Mouse (Mus musculus) CH12.LX (cell line): ENCODE data around the gene Lta. TPM values are rescaled to one million over a fixed set of nuclear protein-coding genes. Genes with fewer than 3 reads are reported as not detected.

Experiments used
- DNase-seq: peaks from one replicate; pipeline ENCODE4 v3.0.0-alpha.2; 2013; ENCODE audit errors: extremely low read depth
- H3K27ac ChIP-seq: 2 replicates; pipeline ENCODE4 v1.5.1; 2012; ENCODE audit warnings: low read depth, mild to moderate bottlenecking, control low read depth, moderate library complexity; ENCODE audit not compliant: insufficient read depth
- H3K27me3 ChIP-seq: replicated peaks from 2 replicates; pipeline ENCODE3; 2012; ENCODE audit warnings: inconsistent platforms
- H3K36me3 ChIP-seq, 2 experiments: replicated peaks in 1 of 2; 2 replicates each; pipeline versions ENCODE3 to v1.6.1; 2012; ENCODE audit warnings: inconsistent platforms in 1 of 2, low read length in 1 of 2, mild to moderate bottlenecking in 1 of 2, mixed read lengths in 1 of 2, moderate library complexity in 1 of 2; ENCODE audit not compliant: control insufficient read depth in 1 of 2, insufficient read depth in 1 of 2
- H3K4me1 ChIP-seq, 2 experiments: 2 replicates each; pipeline ENCODE4 v1.6.1; 2012; ENCODE audit warnings: inconsistent platforms in 1 of 2, moderate library complexity in 1 of 2; ENCODE audit not compliant: insufficient read depth in 2 of 2, control insufficient read depth in 1 of 2
- H3K4me2 ChIP-seq: 2 replicates; pipeline ENCODE4 v1.6.1; 2012; ENCODE audit warnings: low read depth, mild to moderate bottlenecking, control low read depth; ENCODE audit not compliant: poor library complexity, insufficient read depth, severe bottlenecking
- H3K4me3 ChIP-seq, 3 experiments: fragments of 150-350 bp in 1 of 3; sonication (generic) in 1 of 3; replicated peaks in 1 of 3; 2 replicates each; pipeline versions ENCODE3 to v1.5.1; 2011 to 2012; ENCODE audit warnings: low read depth in 2 of 3, low read length in 2 of 3, mild to moderate bottlenecking in 2 of 3, moderate library complexity in 2 of 3, control low read depth in 1 of 3, improper control_type of control experiment in 1 of 3, inconsistent platforms in 1 of 3, mixed read lengths in 1 of 3; ENCODE audit not compliant: poor library complexity in 1 of 3
- H3K79me2 ChIP-seq: replicated peaks from 2 replicates; pipeline ENCODE4 v1.6.1; 2012; ENCODE audit warnings: mild to moderate bottlenecking, moderate library complexity; ENCODE audit not compliant: control insufficient read depth, poor library complexity, insufficient read depth, severe bottlenecking; ENCODE audit errors: extremely low read depth
- H3K9ac ChIP-seq: 2 replicates; pipeline ENCODE4 v1.6.1; 2012; ENCODE audit warnings: low read depth, mild to moderate bottlenecking, control low read depth, moderate library complexity; ENCODE audit not compliant: insufficient read depth
- H3K9me3 ChIP-seq: replicated peaks from 2 replicates; pipeline ENCODE3; 2012; ENCODE audit warnings: low read length, inconsistent platforms, mixed read lengths
- CHD1 ChIP-seq: IDR thresholded peaks from 2 replicates; pipeline ENCODE4 v1.6.1; 2012; ENCODE audit warnings: low read depth, low read length, improper control_type of control experiment, inconsistent platforms
- CHD2 ChIP-seq: IDR thresholded peaks from 2 replicates; pipeline ENCODE4 v1.6.1; 2011; ENCODE audit warnings: low read length, improper control_type of control experiment
- CTCF ChIP-seq, 2 experiments: IDR thresholded peaks in 1 of 2; conservative IDR thresholded peaks in 1 of 2; 2 replicates each; pipeline ENCODE4 v1.5.1; 2011 to 2012; ENCODE audit warnings: low read depth in 2 of 2, low read length in 2 of 2, improper control_type of control experiment in 1 of 2, inconsistent platforms in 1 of 2, mild to moderate bottlenecking in 1 of 2, moderate library complexity in 1 of 2
- E2F4 ChIP-seq: IDR thresholded peaks from 2 replicates; pipeline ENCODE4 v1.6.1; 2011; ENCODE audit warnings: low read depth, low read length, improper control_type of control experiment; ENCODE audit not compliant: insufficient replicate concordance
- ELF1 ChIP-seq: IDR thresholded peaks from 2 replicates; pipeline ENCODE4 v1.6.1; 2014; ENCODE audit warnings: low read depth, mild to moderate bottlenecking, inconsistent platforms, low read length, improper control_type of control experiment
- EP300 ChIP-seq: IDR thresholded peaks from 2 replicates; pipeline ENCODE4 v1.6.1; 2011; ENCODE audit warnings: low read length, improper control_type of control experiment
- IRF4 ChIP-seq: IDR thresholded peaks from 2 replicates; pipeline ENCODE4 v1.6.1; 2014; ENCODE audit warnings: low read depth, mild to moderate bottlenecking, inconsistent platforms, low read length, improper control_type of control experiment
- JUN ChIP-seq: IDR thresholded peaks from 2 replicates; pipeline ENCODE4 v1.6.1; 2011; ENCODE audit warnings: low read depth, mild to moderate bottlenecking, low read length, improper control_type of control experiment, moderate library complexity; ENCODE audit not compliant: insufficient read depth
- MAX ChIP-seq: IDR thresholded peaks from 2 replicates; pipeline ENCODE4 v1.6.1; 2011; ENCODE audit warnings: low read length, improper control_type of control experiment
- MAZ ChIP-seq: IDR thresholded peaks from 2 replicates; pipeline ENCODE4 v1.6.1; 2012; ENCODE audit warnings: low read depth, mild to moderate bottlenecking, inconsistent platforms, low read length, improper control_type of control experiment, moderate library complexity
- MEF2A ChIP-seq: IDR thresholded peaks from 2 replicates; pipeline ENCODE4 v1.6.1; 2014; ENCODE audit warnings: low read depth, mild to moderate bottlenecking, inconsistent platforms, low read length, improper control_type of control experiment, borderline replicate concordance
- MXI1 ChIP-seq: IDR thresholded peaks from 2 replicates; pipeline ENCODE4 v1.6.1; 2011; ENCODE audit warnings: mild to moderate bottlenecking, low read depth, low read length, improper control_type of control experiment
- MYC ChIP-seq: IDR thresholded peaks from 2 replicates; pipeline ENCODE4 v1.6.1; 2011; ENCODE audit warnings: low read depth, mild to moderate bottlenecking, improper control_type of control experiment, low read length
- NELFE ChIP-seq: IDR thresholded peaks from 2 replicates; pipeline ENCODE4 v1.6.1; 2011; ENCODE audit warnings: low read depth, low read length, improper control_type of control experiment
- NRF1 ChIP-seq: IDR thresholded peaks from 2 replicates; pipeline ENCODE4 v1.6.1; 2014; ENCODE audit warnings: low read depth, mild to moderate bottlenecking, inconsistent platforms, low read length, improper control_type of control experiment, moderate library complexity
- PAX5 ChIP-seq: IDR thresholded peaks from 2 replicates; pipeline ENCODE4 v1.6.1; 2012; ENCODE audit warnings: low read length, inconsistent platforms, mixed read lengths
- RAD21 ChIP-seq: IDR thresholded peaks from 2 replicates; pipeline ENCODE4 v1.6.1; 2011; ENCODE audit warnings: low read depth, mild to moderate bottlenecking, low read length, improper control_type of control experiment, moderate library complexity
- RCOR1 ChIP-seq: conservative IDR thresholded peaks from 2 replicates; pipeline ENCODE4 v1.6.1; 2012; ENCODE audit warnings: low read depth, mild to moderate bottlenecking, inconsistent platforms, low read length, improper control_type of control experiment
- SIN3A ChIP-seq: IDR thresholded peaks from 2 replicates; pipeline ENCODE4 v1.6.1; 2012; ENCODE audit warnings: low read length, improper control_type of control experiment, inconsistent platforms
- SMC3 ChIP-seq: IDR thresholded peaks from 2 replicates; pipeline ENCODE4 v1.6.1; 2011; ENCODE audit warnings: low read depth, low read length, improper control_type of control experiment
- TBP ChIP-seq: conservative IDR thresholded peaks from 2 replicates; pipeline ENCODE4 v1.6.1; 2011; ENCODE audit warnings: low read depth, low read length, improper control_type of control experiment
- TCF12 ChIP-seq: IDR thresholded peaks from 2 replicates; pipeline ENCODE4 v1.6.1; 2014; ENCODE audit warnings: low read depth, mild to moderate bottlenecking, inconsistent platforms, low read length, improper control_type of control experiment
- USF1 ChIP-seq: IDR thresholded peaks from 2 replicates; pipeline ENCODE4 v1.6.1; 2014; ENCODE audit warnings: low read depth, mild to moderate bottlenecking, inconsistent platforms, low read length, improper control_type of control experiment
- ZC3H11A ChIP-seq: IDR thresholded peaks from 2 replicates; pipeline ENCODE4 v1.6.1; 2012; ENCODE audit warnings: low read depth, mild to moderate bottlenecking, inconsistent platforms, low read length, improper control_type of control experiment
- ZKSCAN1 ChIP-seq: IDR thresholded peaks from 2 replicates; pipeline ENCODE4 v1.6.1; 2012; ENCODE audit warnings: low read depth, inconsistent platforms, low read length, improper control_type of control experiment, borderline replicate concordance
- ZMIZ1 ChIP-seq: IDR thresholded peaks from 2 replicates; pipeline ENCODE4 v1.6.1; 2012; ENCODE audit warnings: low read depth, mild to moderate bottlenecking, inconsistent platforms, low read length, improper control_type of control experiment
- ZNF384 ChIP-seq: IDR thresholded peaks from 2 replicates; pipeline ENCODE4 v1.6.1; 2012; ENCODE audit warnings: low read depth, low read length, improper control_type of control experiment, inconsistent platforms
- dilution Hi-C: fragments of 300-500 bp; cut with MboI; formaldehyde crosslinking; loops from 2 replicates; pipeline ENCODE4 v1.14.3; 2020; ENCODE audit warnings: low sequenced_read_pairs; ENCODE audit not compliant: extremely low pct_unique_long_range_greater_than_20kb, extremely low pct_ligation_motif_present
- in situ Hi-C: fragments of 300-500 bp; cut with MboI; formaldehyde crosslinking; loops from 3 replicates; pipeline ENCODE4 v1.14.3; 2019; ENCODE audit warnings: low sequenced_read_pairs, low pct_ligation_motif_present, low pct_unique_long_range_greater_than_20kb, mixed read lengths
- polyA plus RNA-seq: library from polyadenylated mRNA; unstranded; fragments of >175 nt; gene quantifications from 2 replicates; pipeline ENCODE4 v1.2.1, GENCODE M21; 2012; ENCODE audit warnings: low read depth; ENCODE audit not compliant: insufficient read length
- total RNA-seq, 2 experiments: library from RNA; depleted of rRNA; stranded (reverse); fragments of 300-350 nt in 1 of 2; fragments of >200 nt in 1 of 2; gene quantifications; 2 replicates each; pipeline ENCODE4 v1.2.3; 2012 to 2014

Gene Lta
- total and polyA plus RNA-seq, 3 experiments = 13.4 to 53.0 (median 19.6) TPM

DNA sequence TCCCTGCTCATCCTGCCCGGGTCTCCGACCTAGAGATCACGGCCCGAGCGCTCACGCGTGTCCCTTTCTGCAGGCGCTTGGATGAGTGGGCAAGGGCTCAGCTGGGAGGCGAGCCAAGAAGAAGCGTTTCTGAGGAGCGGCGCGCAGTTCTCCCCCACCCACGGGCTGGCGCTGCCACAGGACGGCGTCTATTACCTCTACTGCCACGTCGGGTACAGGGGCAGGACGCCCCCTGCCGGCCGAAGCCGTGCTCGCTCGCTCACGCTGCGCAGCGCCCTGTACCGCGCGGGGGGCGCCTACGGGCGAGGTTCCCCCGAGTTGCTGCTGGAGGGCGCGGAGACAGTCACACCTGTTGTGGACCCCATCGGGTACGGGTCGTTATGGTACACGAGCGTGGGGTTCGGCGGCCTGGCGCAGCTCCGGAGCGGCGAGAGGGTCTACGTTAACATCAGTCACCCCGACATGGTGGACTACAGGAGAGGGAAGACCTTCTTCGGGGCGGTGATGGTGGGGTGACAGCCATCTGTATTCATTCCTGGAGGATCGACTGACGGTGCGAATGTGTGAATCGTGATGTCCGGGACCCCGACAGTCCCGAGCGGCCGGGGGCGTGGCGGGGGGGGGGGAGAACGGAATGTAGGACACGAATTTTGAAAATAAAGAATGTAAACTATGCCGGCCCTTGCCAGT is 9.4 kb downstream of the Lta start:
- peak overlapping the region; percentile 60 to 80 (median 78) for H3K4me3 ChIP-seq
- peaks cover 3 to 15% of the 10 kb centered on the region in 2 experiments for H3K36me3 ChIP-seq
- peaks cover 18% of the 10 kb centered on the region for H3K79me2 ChIP-seq
- DNase-seq = peak; percentile 81
- H3K9me3 ChIP-seq = no peaks in the 10 kb centered on the region
- dilution Hi-C loops = no loop called here
- peaks cover 21 to 44% of the 10 kb centered on the region in 2 experiments for H3K4me1 ChIP-seq
- H3K4me2 ChIP-seq = peak overlapping the region; percentile 92
- TF ChIP-seq MXI1 = peak; percentile 87
- TF ChIP-seq TBP = no peak
- 0 out of 2 replicates have a peak, but pooled peaks have one; percentile 20 for TF ChIP-seq ZMIZ1
- peak; percentile 63; the same call in 1 of the 2 replicates for TF ChIP-seq MAX
- peak; percentile 90 for TF ChIP-seq MAZ
- peak; percentile 72 for TF ChIP-seq RAD21
- peak; percentile 66 for TF ChIP-seq ZC3H11A
- 0 out of 2 replicates have a peak, but pooled peaks have one; percentile 39 for TF ChIP-seq ELF1
- peak; percentile 40; the same call in 1 of the 2 replicates for TF ChIP-seq ZNF384
- TF ChIP-seq CHD2 = peak; percentile 39
- TF ChIP-seq JUN = no peak
- TF ChIP-seq USF1 = no peak
- TF ChIP-seq ZKSCAN1 = no peak
- 0 out of 2 replicates have a peak, but pooled peaks have one; percentile 51 for TF ChIP-seq MYC
- TF ChIP-seq EP300 = 0 out of 2 replicates have a peak, but pooled peaks have one; percentile 5
- peak; percentile 44 to 99; a peak in 3 of 4 replicates for TF ChIP-seq CTCF (conservative IDR thresholded peaks at IDR 0.05 in 1 of 2, IDR thresholded peaks at IDR 0.05 in 1 of 2; ENCODE audit: low read depth in 2 of 2, low read length in 2 of 2)
- peak; percentile 60; the same call in 1 of the 2 replicates for TF ChIP-seq RCOR1
- TF ChIP-seq PAX5 = no peak
- TF ChIP-seq MEF2A = peak; percentile 56; the same call in 1 of the 2 replicates
- peak; percentile 84; the same call in 1 of the 2 replicates for TF ChIP-seq CHD1
- peak; percentile 93 for TF ChIP-seq SMC3
- TF ChIP-seq NRF1 = peak; percentile 57; the same call in 1 of the 2 replicates
- TF ChIP-seq NELFE = peak; percentile 59
- no peak for TF ChIP-seq E2F4
- TF ChIP-seq IRF4 = peak; percentile 44; the same call in 1 of the 2 replicates
- TF ChIP-seq SIN3A = peak; percentile 87
- peak; percentile 54; the same call in 1 of the 2 replicates for TF ChIP-seq TCF12
- no peaks in the 10 kb centered on the region for H3K27me3 ChIP-seq
- H3K27ac ChIP-seq = peak overlapping the region; percentile 96
- in situ Hi-C loops = no loop called here
- peak overlapping the region; percentile 71 for H3K9ac ChIP-seq
